Mouse (Mus musculus) retina, postnatal 7 days (tissue): Measurements from ENCODE around the gene Glb1.
"Not testable (repeated sequence)": the region's sequence is repeated elsewhere in the genome, so short reads cannot be mapped to it uniquely, and the experiment has no call there.

Experiments used
- DNase-seq: peaks from one replicate; pipeline ENCODE4 v3.0.0-alpha.2; 2012; ENCODE audit warnings: low read depth, low spot score

The Glb1 gene

DNA sequence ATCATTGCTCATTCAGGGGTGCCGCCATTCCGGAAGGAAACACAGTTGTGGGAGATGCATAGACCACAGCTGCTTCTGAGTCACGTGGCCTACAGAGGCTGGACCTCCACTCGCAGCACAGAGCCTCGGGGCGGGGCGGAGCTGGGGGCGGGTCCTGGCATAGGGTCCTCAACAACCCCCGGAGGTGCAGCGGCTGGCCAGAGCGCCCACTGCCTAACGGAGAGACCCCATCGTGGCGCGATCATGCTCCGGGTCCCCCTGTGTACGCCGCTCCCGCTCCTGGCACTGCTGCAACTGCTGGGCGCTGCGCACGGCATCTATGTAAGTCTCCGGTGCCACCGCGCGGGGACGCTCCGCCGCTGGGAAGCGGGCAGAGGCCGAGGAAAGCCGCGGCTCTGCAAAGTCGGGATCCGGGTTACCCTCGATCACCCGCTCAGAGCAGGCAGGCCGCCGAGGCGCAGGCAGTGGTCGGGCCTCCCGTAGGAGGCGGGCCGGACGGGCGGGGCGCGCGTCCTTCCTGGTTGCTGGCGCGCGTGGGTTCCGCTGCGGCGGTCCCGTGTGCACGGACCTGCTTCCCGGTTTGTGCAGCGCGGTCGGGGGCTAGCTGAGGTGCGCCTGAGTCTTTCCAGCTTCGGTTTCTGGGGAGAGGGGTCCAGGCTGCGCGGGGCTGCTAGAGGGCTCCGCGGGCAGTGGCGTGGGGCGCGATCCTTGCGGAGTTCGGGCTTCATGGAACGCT lies at the start of gene Glb1, which contains the start of gene Tmppe:
Glb1 (plus strand) TSS at position 128 of the 736 bp plus-strand sequence.
Tmppe (plus strand) TSS at position 157 of the 736 bp plus-strand sequence.
- peak; percentile 53 for DNase-seq

DNA sequence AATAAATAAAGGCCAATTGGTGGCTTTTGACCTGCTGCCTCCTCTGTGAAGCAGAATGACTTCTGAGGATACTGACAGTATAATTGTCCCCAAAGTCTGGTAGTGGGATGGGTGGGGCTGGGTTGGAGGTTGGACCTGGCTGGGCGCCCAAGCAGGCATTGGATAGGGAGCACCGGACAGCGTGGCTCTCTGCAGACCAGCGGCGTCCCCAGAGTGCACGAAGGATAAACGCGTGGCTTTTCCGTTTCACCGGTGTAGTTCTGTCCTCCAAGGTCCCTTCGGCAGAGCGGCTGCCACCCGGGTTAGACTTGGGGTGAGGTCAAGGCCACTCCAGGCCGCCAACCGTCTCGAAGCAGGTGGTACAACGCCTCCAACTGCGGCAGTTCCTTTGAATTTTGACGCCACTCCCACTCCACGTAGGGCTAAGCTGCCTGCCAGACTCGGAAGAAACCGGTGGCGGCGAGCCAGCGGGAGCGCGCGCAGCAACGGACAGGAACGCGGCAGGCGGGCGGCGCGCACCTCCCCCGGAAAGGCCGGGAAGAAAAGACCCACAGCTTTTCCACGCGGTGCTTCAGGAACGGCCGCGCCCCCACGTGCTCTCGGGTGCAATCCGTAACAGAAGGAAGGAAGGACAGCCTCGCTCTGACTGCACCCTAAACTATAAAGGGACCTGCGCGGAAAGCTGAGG lies 32.9 kb upstream of the Glb1 start:
- DNase-seq: peak; percentile 46

DNA sequence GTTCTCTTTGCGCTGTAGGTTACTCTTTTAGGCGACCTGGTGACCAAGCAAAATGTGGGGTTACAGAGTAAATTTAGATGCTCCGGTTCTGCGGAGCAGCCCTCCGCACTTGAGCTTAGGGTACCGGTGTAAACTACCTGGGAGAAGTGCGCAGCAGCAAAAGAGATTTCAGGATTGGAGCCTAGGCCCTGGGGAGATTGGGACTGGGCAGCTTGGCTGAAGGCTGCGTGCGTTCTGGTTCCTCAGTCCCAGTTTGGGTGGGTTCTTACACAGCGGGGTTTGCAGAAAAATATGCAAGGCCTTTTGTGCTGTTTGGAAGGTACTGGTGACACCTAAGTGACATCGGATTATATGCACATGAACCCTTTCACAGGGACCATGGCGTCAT lies 32.4 kb upstream of the Glb1 start:
- DNase-seq: no peak

GRCm38 (mm10) chr9:114369389-114369788 lies 31.5 kb upstream of the Glb1 start:
- DNase-seq: not testable (repeated sequence)

GRCm38 (mm10) chr9:114371717-114372116 lies 29.2 kb upstream of the Glb1 start:
- not testable (repeated sequence) for DNase-seq

DNA sequence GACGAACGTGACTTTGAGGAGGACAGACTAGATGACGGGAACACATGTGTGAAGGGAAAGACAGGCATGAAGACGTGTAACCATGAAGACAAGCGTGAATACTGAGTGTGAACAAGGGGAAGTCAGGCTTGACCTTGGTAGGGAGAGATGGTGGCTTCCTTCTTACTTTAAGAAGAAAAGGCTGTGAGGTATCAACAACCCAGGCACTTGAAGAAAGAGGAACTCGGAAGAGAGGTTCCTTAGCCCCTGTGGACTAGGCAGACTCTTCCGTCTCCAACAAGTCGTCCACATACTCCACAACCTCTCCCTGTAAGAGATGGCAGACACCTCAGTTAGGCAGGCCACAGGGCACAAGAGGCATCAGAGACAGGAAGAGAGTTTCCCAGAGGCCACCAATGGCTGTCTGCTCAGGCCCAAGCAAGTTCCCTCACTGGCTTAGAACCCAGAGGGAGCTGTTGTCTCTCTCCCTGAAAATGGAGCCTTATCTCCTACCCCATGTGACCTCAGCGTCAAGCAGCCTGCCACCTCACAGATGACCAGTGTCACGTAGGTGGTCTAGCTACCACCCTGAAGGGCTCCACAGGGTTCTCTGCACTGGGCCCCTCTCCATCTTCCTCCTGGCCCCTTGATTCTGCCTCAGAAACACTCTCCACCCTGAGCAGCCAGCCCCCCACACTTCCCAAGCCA lies 25.5 kb upstream of the Glb1 start:
- no peak for DNase-seq

GRCm38 (mm10) chr9:114377168-114377567 lies 23.7 kb upstream of the Glb1 start:
- no peak for DNase-seq

- DNase-seq: no peak
These were observed 21.0 kb upstream of the Glb1 start for GRCm38 (mm10) chr9:114379871-114380270.

DNA sequence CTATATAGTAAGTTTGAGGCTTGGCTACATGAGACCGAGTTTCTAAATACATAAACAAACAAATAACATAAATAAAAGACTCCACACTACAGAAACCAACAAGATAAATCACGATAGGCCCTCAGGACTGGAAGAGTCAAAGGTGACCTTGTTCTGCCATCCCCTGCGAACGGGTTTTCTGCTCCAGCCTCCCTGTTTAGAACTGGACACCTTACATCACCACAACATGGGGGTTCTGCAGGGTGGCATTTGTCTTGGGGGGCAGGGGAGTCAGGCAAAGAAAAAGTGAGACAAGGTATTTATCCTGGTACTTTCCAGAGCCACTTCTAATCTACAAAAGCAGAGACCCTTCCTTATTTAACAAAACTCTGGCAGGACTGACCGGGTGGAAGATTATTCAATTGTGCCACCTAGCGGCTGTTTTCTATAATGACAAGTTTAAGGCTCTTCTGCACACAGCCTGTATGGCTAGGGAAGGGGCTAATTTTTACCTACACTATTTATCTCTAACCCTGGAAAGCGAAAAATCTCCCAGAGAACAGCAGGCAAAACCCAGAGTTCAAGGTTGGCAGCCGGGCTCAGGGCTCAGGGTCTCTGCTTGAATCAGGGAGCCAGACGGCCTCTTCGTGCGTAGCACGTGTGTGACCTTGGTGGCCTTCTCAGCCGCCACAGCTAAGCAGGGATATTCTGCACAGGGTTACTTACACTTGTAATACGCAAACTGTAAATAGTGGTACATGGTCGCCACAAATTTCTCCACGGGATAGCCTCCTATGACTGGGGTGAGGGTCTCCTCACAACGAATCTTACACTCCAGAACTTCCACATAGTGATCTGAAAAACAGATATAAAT lies 19.8 kb upstream of the Glb1 start:
- no peak for DNase-seq

DNA sequence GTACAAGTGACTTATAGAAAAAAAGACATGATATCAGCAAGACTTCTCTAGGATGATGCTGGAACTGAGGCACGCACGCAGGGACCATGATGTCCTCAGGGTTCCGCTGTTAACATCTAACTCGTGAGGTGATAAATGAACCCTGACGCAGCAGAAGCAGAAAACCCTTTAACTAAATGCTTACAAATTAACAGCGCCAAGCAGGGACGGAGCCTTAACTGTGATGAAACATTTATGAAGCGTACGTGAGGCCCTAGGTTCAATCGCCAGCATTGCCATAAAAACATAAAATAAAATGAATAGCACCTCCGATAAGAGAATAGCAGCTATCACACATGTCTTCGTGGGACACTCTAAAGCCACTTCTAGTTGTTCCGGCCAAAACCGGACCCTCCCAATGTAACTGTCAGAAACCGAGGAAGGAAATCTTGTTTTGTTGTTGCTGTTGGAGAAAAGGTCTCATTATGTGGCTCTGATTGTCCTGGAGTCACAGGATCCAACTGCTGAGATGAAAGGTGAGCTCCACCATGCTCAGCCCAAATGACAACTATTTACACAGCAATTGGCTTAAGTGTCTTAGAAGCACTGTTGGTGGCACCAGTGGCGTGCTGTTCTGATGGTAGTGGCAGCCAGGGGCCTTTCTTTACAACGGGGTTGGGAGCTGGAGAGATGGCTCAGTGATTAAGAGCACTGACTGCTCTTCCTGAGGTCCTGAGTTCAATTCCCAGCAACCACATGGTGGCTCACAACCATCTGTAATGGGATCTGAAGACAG lies 17.8 kb upstream of the Glb1 start:
- no peak for DNase-seq

GRCm38 (mm10) chr9:114384691-114385090 lies 16.2 kb upstream of the Glb1 start:
- no peak for DNase-seq

- DNase-seq: no peak
These were observed 15.7 kb upstream of the Glb1 start for GRCm38 (mm10) chr9:114385160-114385559.

- DNase-seq: no peak
These were observed 13.8 kb upstream of the Glb1 start for GRCm38 (mm10) chr9:114387086-114387485.

- DNase-seq: no peak
These were observed 12.6 kb upstream of the Glb1 start for GRCm38 (mm10) chr9:114388288-114388687.

GRCm38 (mm10) chr9:114388701-114389370 lies 12.0 kb upstream of the Glb1 start:
- DNase-seq: no peak

GRCm38 (mm10) chr9:114389371-114389904 lies 11.4 kb upstream of the Glb1 start:
- DNase-seq: no peak

- DNase-seq: no peak
These were observed 10.7 kb upstream of the Glb1 start, which contains the start of gene Crtap for GRCm38 (mm10) chr9:114389905-114390748. Gene Crtap (minus strand): TSS chr9:114390675.

DNA sequence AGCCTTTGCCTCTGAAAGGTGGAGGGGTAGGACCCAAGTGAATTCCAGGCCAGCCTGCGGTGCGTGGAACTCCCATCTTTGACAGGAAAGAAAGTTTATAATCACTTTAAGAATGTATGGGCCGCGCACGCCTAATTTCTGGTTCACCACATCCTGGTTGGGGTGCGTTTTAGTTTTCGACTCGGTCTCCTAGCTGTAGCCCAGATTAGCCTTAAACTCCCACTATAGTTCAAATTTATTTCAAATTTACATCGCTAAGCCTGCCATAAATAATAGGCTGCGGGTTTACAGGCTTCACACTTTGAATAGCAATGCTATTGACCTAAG lies 10.2 kb upstream of the Glb1 start:
- no peak for DNase-seq

DNA sequence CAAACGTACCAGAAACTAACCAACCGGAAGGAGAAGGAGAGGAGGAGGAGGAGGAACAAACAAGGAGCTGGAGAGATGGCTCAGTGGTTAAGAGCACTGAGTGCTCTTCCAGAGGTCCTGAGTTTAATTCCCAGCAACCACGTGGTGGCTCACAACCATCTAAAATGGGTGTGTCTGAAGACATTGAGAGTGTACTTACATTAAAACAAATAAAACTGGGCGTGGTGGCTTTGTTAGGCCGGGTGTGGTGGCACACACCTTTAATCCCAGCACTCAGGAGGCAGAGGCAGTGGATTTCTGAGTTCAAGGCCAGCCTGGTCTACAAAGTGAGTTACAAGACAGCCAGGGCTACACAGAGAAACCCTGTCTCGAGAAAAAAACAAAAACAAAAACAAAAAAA lies 6.7 kb upstream of the Glb1 start:
- DNase-seq: not testable (repeated sequence)
